Mouse (Mus musculus): ENCODE data around the gene Col12a1. TPM values are rescaled to one million over a fixed set of nuclear protein-coding genes. Genes with fewer than 3 reads are reported as not detected.

Col12a1 gene
- polyA plus RNA-seq, 1 experiment from 2014 or later, result 6.2 TPM

- Histone ChIP-seq H3K9ac (replicated peaks; ENCODE audit: low read length) (no peak overlapping the region), H3K4me1 (ENCODE audit: control insufficient read depth, insufficient read depth, low read length) (peaks cover 8% of the 10 kb centered on the region; the same call in 1 of the 2 replicates), H3K4me3 (replicated peaks; ENCODE audit: low read depth, low read length) (no peak overlapping the region), H3K27ac (replicated peaks; ENCODE audit: low read depth, low read length) (no peak overlapping the region), H3K36me3 (ENCODE audit: control insufficient read depth, insufficient read depth, low read length) (no peaks in the 10 kb centered on the region), H3K27me3 (ENCODE audit: control insufficient read depth, insufficient read depth, low read length) (no peaks in the 10 kb centered on the region), H3K4me2 (ENCODE audit: low read length) (no peak overlapping the region), H3K9me3 (ENCODE audit: control insufficient read depth, low read length) (no peaks in the 10 kb centered on the region)
- ATAC-seq (ENCODE audit: low FRiP score, low TSS enrichment) (no peak), DNase-seq (no peak)
- WGBS, result 89% methylated on average over 3 of the region's 3 CpGs
Observed at GRCm38 (mm10) chr9:79604546-79604945, 114.1 kb downstream of the Col12a1 start.

GRCm38 (mm10) chr9:79603448-79603847 is 115.2 kb downstream of the Col12a1 start:
- Histone ChIP-seq H3K27me3 (ENCODE audit: control insufficient read depth, insufficient read depth, low read length) (no peaks in the 10 kb centered on the region), H3K4me1 (ENCODE audit: control insufficient read depth, insufficient read depth, low read length) (peaks cover 8% of the 10 kb centered on the region; the same call in 1 of the 2 replicates), H3K27ac (replicated peaks; ENCODE audit: low read depth, low read length) (no peak overlapping the region), H3K36me3 (ENCODE audit: control insufficient read depth, insufficient read depth, low read length) (no peaks in the 10 kb centered on the region), H3K4me2 (ENCODE audit: low read length) (no peak overlapping the region), H3K9ac (replicated peaks; ENCODE audit: low read length) (no peak overlapping the region), H3K9me3 (ENCODE audit: control insufficient read depth, low read length) (no peaks in the 10 kb centered on the region), H3K4me3 (replicated peaks; ENCODE audit: low read depth, low read length) (no peak overlapping the region)
- ATAC-seq (ENCODE audit: low FRiP score, low TSS enrichment), result no peak
- 87% methylated on average over 2 of the region's 2 CpGs for WGBS
- no peak for DNase-seq

GRCm38 (mm10) chr9:79600237-79600570 is 118.4 kb downstream of the Col12a1 start:
- Histone ChIP-seq H3K4me2 (ENCODE audit: low read length) (no peak overlapping the region), H3K9me3 (ENCODE audit: control insufficient read depth, low read length) (no peaks in the 10 kb centered on the region), H3K36me3 (ENCODE audit: control insufficient read depth, insufficient read depth, low read length) (no peaks in the 10 kb centered on the region), H3K27me3 (ENCODE audit: control insufficient read depth, insufficient read depth, low read length) (no peaks in the 10 kb centered on the region), H3K9ac (replicated peaks; ENCODE audit: low read length) (no peak overlapping the region), H3K27ac (replicated peaks; ENCODE audit: low read depth, low read length) (no peak overlapping the region), H3K4me3 (replicated peaks; ENCODE audit: low read depth, low read length) (no peak overlapping the region), H3K4me1 (ENCODE audit: control insufficient read depth, insufficient read depth, low read length) (no peaks in the 10 kb centered on the region)
- DNase-seq, result no peak
- 94% methylated on average over 3 of the region's 3 CpGs for WGBS
- no peak for ATAC-seq (ENCODE audit: low FRiP score, low TSS enrichment)

GRCm38 (mm10) chr9:79599395-79600236 is 119.0 kb downstream of the Col12a1 start:
- no peak overlapping the region for H3K9ac ChIP-seq (replicated peaks; ENCODE audit: low read length)
- no peak overlapping the region for H3K27ac ChIP-seq (replicated peaks; ENCODE audit: low read depth, low read length)
- H3K4me2 ChIP-seq (ENCODE audit: low read length), result no peak overlapping the region
- WGBS, result 83% methylated on average over 20 of the region's 20 CpGs
- ATAC-seq (ENCODE audit: low FRiP score, low TSS enrichment) (no peak), DNase-seq (peak; percentile 35)
- H3K4me1 ChIP-seq (ENCODE audit: control insufficient read depth, insufficient read depth, low read length), result no peaks in the 10 kb centered on the region
- no peaks in the 10 kb centered on the region for H3K36me3 ChIP-seq (ENCODE audit: control insufficient read depth, insufficient read depth, low read length)
- no peaks in the 10 kb centered on the region for H3K27me3 ChIP-seq (ENCODE audit: control insufficient read depth, insufficient read depth, low read length)
- no peaks in the 10 kb centered on the region for H3K9me3 ChIP-seq (ENCODE audit: control insufficient read depth, low read length)
- no peak overlapping the region for H3K4me3 ChIP-seq (replicated peaks; ENCODE audit: low read depth, low read length)

GRCm38 (mm10) chr9:79598578-79598977 is 120.1 kb downstream of the Col12a1 start:
- Histone ChIP-seq H3K4me1 (ENCODE audit: control insufficient read depth, insufficient read depth, low read length) (no peaks in the 10 kb centered on the region), H3K9ac (replicated peaks; ENCODE audit: low read length) (no peak overlapping the region), H3K27me3 (ENCODE audit: control insufficient read depth, insufficient read depth, low read length) (no peaks in the 10 kb centered on the region), H3K4me3 (replicated peaks; ENCODE audit: low read depth, low read length) (no peak overlapping the region), H3K4me2 (ENCODE audit: low read length) (no peak overlapping the region), H3K36me3 (ENCODE audit: control insufficient read depth, insufficient read depth, low read length) (no peaks in the 10 kb centered on the region), H3K9me3 (ENCODE audit: control insufficient read depth, low read length) (no peaks in the 10 kb centered on the region), H3K27ac (replicated peaks; ENCODE audit: low read depth, low read length) (no peak overlapping the region)
- ATAC-seq (ENCODE audit: low FRiP score, low TSS enrichment) (no peak), DNase-seq (no peak)
- WGBS, result 71% methylated on average over 1 of the region's 1 CpGs

- ATAC-seq (ENCODE audit: low FRiP score, low TSS enrichment), result no peak
- H3K9me3 ChIP-seq (ENCODE audit: control insufficient read depth, low read length), result no peaks in the 10 kb centered on the region
Observed at GRCm38 (mm10) chr9:79586415-79587195, 132.0 kb downstream of the Col12a1 start.

GRCm38 (mm10) chr9:79566838-79567237 is 151.8 kb downstream of the Col12a1 start:
- H3K36me3 ChIP-seq (ENCODE audit: control insufficient read depth, insufficient read depth, low read length), result no peaks in the 10 kb centered on the region
- H3K27ac ChIP-seq (replicated peaks; ENCODE audit: low read depth, low read length), result no peak overlapping the region
- DNase-seq (no peak), ATAC-seq (ENCODE audit: low FRiP score, low TSS enrichment) (no peak)
- no peak overlapping the region for H3K9ac ChIP-seq (replicated peaks; ENCODE audit: low read length)
- no peaks in the 10 kb centered on the region for H3K9me3 ChIP-seq (ENCODE audit: control insufficient read depth, low read length)
- H3K27me3 ChIP-seq (ENCODE audit: control insufficient read depth, insufficient read depth, low read length), result no peaks in the 10 kb centered on the region
- H3K4me2 ChIP-seq (ENCODE audit: low read length), result no peak overlapping the region
- WGBS, result 88% methylated on average over 5 of the region's 5 CpGs
- H3K4me1 ChIP-seq (ENCODE audit: control insufficient read depth, insufficient read depth, low read length), result no peaks in the 10 kb centered on the region
- H3K4me3 ChIP-seq (replicated peaks; ENCODE audit: low read depth, low read length), result no peak overlapping the region

More at GRCm38 (mm10) chr9:79586415-79587195, 132.0 kb downstream of the Col12a1 start:
- no peak for DNase-seq
- Histone ChIP-seq H3K27me3 (ENCODE audit: control insufficient read depth, insufficient read depth, low read length) (no peaks in the 10 kb centered on the region), H3K27ac (replicated peaks; ENCODE audit: low read depth, low read length) (no peak overlapping the region), H3K4me3 (replicated peaks; ENCODE audit: low read depth, low read length) (no peak overlapping the region), H3K9ac (replicated peaks; ENCODE audit: low read length) (no peak overlapping the region), H3K4me2 (ENCODE audit: low read length) (no peak overlapping the region), H3K36me3 (ENCODE audit: control insufficient read depth, insufficient read depth, low read length) (no peaks in the 10 kb centered on the region), H3K4me1 (ENCODE audit: control insufficient read depth, insufficient read depth, low read length) (no peaks in the 10 kb centered on the region)
- 81% methylated on average over 4 of the region's 4 CpGs for WGBS

- no peak overlapping the region for H3K27ac ChIP-seq (replicated peaks; ENCODE audit: low read depth, low read length)
- no peaks in the 10 kb centered on the region for H3K27me3 ChIP-seq (ENCODE audit: control insufficient read depth, insufficient read depth, low read length)
- no peak for DNase-seq
- no peak overlapping the region for H3K9ac ChIP-seq (replicated peaks; ENCODE audit: low read length)
- H3K9me3 ChIP-seq (ENCODE audit: control insufficient read depth, low read length), result no peaks in the 10 kb centered on the region
- H3K4me2 ChIP-seq (ENCODE audit: low read length), result no peak overlapping the region
- WGBS, result 93% methylated on average over 2 of the region's 2 CpGs
- no peak overlapping the region for H3K4me3 ChIP-seq (replicated peaks; ENCODE audit: low read depth, low read length)
- no peak for ATAC-seq (ENCODE audit: low FRiP score, low TSS enrichment)
- H3K4me1 ChIP-seq (ENCODE audit: control insufficient read depth, insufficient read depth, low read length), result no peaks in the 10 kb centered on the region
- H3K36me3 ChIP-seq (ENCODE audit: control insufficient read depth, insufficient read depth, low read length), result no peaks in the 10 kb centered on the region
Observed at GRCm38 (mm10) chr9:79553297-79553696, 165.3 kb downstream of the Col12a1 start.

All from midbrain, embryonic 14.5 days (tissue).